Mouse (Mus musculus): ENCODE results near the gene Itm2a.

DNA sequence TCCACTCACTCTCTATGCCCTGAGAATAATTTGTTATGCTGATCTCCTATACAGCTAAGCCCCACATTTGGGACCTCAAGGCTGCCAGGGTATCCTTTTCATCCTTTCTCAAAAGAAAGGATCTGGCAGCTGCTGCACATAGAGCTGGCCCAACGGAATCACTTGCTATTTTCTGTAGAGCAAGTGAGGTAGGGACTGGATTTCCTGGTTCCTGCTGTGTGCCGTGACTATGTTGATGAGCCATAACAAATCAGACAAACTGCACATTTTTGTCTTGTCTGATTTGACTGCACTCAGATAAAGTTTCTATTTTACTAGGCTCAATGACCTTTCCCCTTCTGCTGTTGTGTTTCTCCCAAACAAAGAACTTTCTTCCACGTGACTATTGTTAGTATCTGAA, 14.2 kb upstream of the Itm2a start:
- TF ChIP-seq CTCF (conservative IDR thresholded peaks at IDR 0.05 in 1 of 2, IDR thresholded peaks at IDR 0.05 in 1 of 2; ENCODE audit: low read depth in 2 of 2, low read length in 2 of 2) (no peak), CHD2 (IDR thresholded peaks at IDR 0.05; ENCODE audit: low read length) (no peak), USF1 (IDR thresholded peaks at IDR 0.05; ENCODE audit: low read depth, low read length) (no peak), ZC3H11A (IDR thresholded peaks at IDR 0.05; ENCODE audit: low read depth, low read length) (no peak), POLR2AphosphoS2 (IDR thresholded peaks at IDR 0.05; ENCODE audit: low read depth, low read length) (no peak), UBTF (IDR thresholded peaks at IDR 0.05; ENCODE audit: low read depth, low read length) (no peak), POLR2A (IDR thresholded peaks at IDR 0.05; ENCODE audit: low read depth, low read length) (no peak), MAZ (IDR thresholded peaks at IDR 0.05; ENCODE audit: low read depth, low read length) (no peak), EP300 (IDR thresholded peaks at IDR 0.05; ENCODE audit: low read length) (no peak)

Data from CH12.LX (cell line).